Mouse (Mus musculus) heart, embryonic 11.5 days (tissue): ENCODE measurements around the gene Zc3h15. TPM values are rescaled to one million over a fixed set of nuclear protein-coding genes. Genes with fewer than 3 reads are reported as not detected.

Experiments used
- ATAC-seq: fragments of 200-750 bp; cut with Nextera tagmentation; replicated peaks from 2 replicates; pipeline ENCODE4 v1.8.0; 2017; ENCODE audit warnings: moderate library complexity; ENCODE audit not compliant: insufficient number of reproducible peaks, low FRiP score, low TSS enrichment
- H3K27ac ChIP-seq: fragments of 300-500 bp; sonication (generic); 2 replicates; pipeline ENCODE4 v1.5.1; 2014; ENCODE audit warnings: mild to moderate bottlenecking, low read depth, low read length
- H3K27me3 ChIP-seq: fragments of 300-500 bp; sonication (generic); 2 replicates; pipeline ENCODE4 v1.6.1; 2014; ENCODE audit warnings: mild to moderate bottlenecking, low read length, mixed read lengths; ENCODE audit not compliant: control insufficient read depth, insufficient read depth
- H3K36me3 ChIP-seq: fragments of 300-500 bp; sonication (generic); 2 replicates; pipeline ENCODE4 v1.6.1; 2014; ENCODE audit warnings: mild to moderate bottlenecking, low read length, moderate library complexity, mixed read lengths; ENCODE audit not compliant: control insufficient read depth, insufficient read depth
- H3K4me1 ChIP-seq: fragments of 300-500 bp; sonication (generic); 2 replicates; pipeline ENCODE4 v1.6.1; 2014; ENCODE audit warnings: low read length; ENCODE audit not compliant: control insufficient read depth, insufficient read depth
- H3K4me2 ChIP-seq: fragments of 300-500 bp; sonication (generic); 2 replicates; pipeline ENCODE4 v1.6.1; 2014; ENCODE audit warnings: mild to moderate bottlenecking, moderate library complexity
- H3K4me3 ChIP-seq: fragments of 300-500 bp; sonication (generic); 2 replicates; pipeline ENCODE4 v1.5.1; 2014; ENCODE audit warnings: low read depth, low read length
- H3K9ac ChIP-seq: fragments of 300-500 bp; sonication (generic); 2 replicates; pipeline ENCODE4 v1.6.1; 2014; ENCODE audit warnings: mild to moderate bottlenecking, low read depth, low read length, moderate library complexity
- H3K9me3 ChIP-seq: fragments of 300-500 bp; sonication (generic); replicated peaks from 2 replicates; pipeline ENCODE4 v1.6.1; 2016; ENCODE audit warnings: low read length; ENCODE audit not compliant: control insufficient read depth
- WGBS: fragments of 180-500 bp; shearing (Covaris S2); extraction: QIAGEN DNeasy Blood & Tissue Kit; methylation state at CpG from one replicate; pipeline ENCODE4 v1.1.7; 2014; ENCODE audit not compliant: insufficient replicate concordance; 5-methylcytosine and 5-hydroxymethylcytosine counted together
- polyA plus RNA-seq: library from polyadenylated mRNA; unstranded; fragments of >200 nt; fragmentation: Nextera tagmentation; extraction: Ambion mirVana; gene quantifications from 2 replicates; pipeline ENCODE4 v1.2.1, GENCODE M21; 2014

The Zc3h15 gene
- polyA plus RNA-seq, 1 experiment from 2014 or later: 141 TPM

- WGBS: 68% methylated on average over 1 of the region's 1 CpGs
- Histone ChIP-seq H3K27me3 (no peaks in the 10 kb centered on the region), H3K27ac (no peak overlapping the region), H3K4me1 (no peaks in the 10 kb centered on the region), H3K4me3 (no peak overlapping the region), H3K36me3 (no peaks in the 10 kb centered on the region), H3K4me2 (no peak overlapping the region), H3K9ac (no peak overlapping the region), H3K9me3 (no peaks in the 10 kb centered on the region)
- no peak for ATAC-seq
These were observed 23.8 kb downstream of the Zc3h15 start for GRCm38 (mm10) chr2:83668052-83668451.

DNA sequence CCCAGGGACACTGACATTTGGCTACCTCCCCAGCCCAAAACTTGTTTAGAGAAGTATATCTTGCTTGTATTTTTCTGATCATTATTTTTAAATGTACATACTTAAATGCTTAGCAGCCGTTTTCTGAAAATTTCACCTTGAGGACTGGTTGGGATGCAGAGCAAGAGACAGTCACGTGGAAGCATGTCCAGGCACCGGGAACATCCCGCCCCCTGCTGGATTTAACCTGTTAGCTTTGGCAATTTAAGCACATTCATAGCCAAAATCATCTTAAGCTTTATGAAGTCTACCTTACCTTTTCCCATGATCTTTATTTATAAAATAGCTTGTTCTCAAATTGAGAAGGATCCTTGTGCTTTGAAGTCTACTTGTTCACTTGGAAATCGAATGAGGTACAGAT is 25.8 kb downstream of the Zc3h15 start:
- no peak overlapping the region for H3K27ac ChIP-seq

GRCm38 (mm10) chr2:83671843-83672242 is 27.6 kb downstream of the Zc3h15 start:
- ATAC-seq: no peak
- H3K9me3 ChIP-seq: no peaks in the 10 kb centered on the region
- no peak overlapping the region for H3K4me2 ChIP-seq
- no peak overlapping the region for H3K9ac ChIP-seq
- no peak overlapping the region for H3K4me3 ChIP-seq
- no peaks in the 10 kb centered on the region for H3K36me3 ChIP-seq
- H3K4me1 ChIP-seq: no peaks in the 10 kb centered on the region; the same call in 1 of the 2 replicates
- H3K27ac ChIP-seq: no peak overlapping the region
- no peaks in the 10 kb centered on the region for H3K27me3 ChIP-seq
- 89% methylated on average over 2 of the region's 2 CpGs for WGBS

More for the DNA sequence above, 25.8 kb downstream of the Zc3h15 start:
- Histone ChIP-seq H3K4me3 (no peak overlapping the region), H3K36me3 (no peaks in the 10 kb centered on the region), H3K9me3 (no peaks in the 10 kb centered on the region), H3K9ac (no peak overlapping the region), H3K4me1 (no peaks in the 10 kb centered on the region; the same call in 1 of the 2 replicates), H3K27me3 (no peaks in the 10 kb centered on the region), H3K4me2 (no peak overlapping the region)
- no peak for ATAC-seq
- WGBS: 80% methylated on average over 5 of the region's 5 CpGs

DNA sequence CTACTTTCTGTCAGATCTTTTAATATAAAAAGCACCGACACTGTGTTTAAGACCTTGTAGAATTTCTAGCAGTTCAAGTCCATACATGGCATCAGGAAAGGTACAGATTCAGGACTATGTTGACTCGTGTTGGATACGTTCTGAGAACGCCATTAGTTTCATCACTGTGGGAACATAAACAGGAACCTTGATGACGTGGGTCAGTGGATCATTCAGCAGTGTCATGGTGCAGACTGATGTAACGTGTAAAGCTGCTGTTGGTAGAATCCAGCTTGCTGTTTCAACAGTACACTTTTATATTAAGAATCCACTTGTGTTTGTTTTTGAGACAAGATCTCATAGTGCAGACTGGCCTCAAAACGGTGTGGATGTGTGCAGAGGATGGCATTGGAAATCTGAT is 28.8 kb downstream of the Zc3h15 start:
- Histone ChIP-seq H3K9me3 (no peaks in the 10 kb centered on the region), H3K36me3 (no peaks in the 10 kb centered on the region), H3K9ac (no peak overlapping the region), H3K4me3 (no peak overlapping the region), H3K4me2 (no peak overlapping the region), H3K4me1 (no peaks in the 10 kb centered on the region; the same call in 1 of the 2 replicates), H3K27me3 (no peaks in the 10 kb centered on the region), H3K27ac (no peak overlapping the region)
- 0 out of 2 replicates have a peak, but pooled peaks have one; percentile 6 for ATAC-seq
- 64% methylated on average over 7 of the region's 7 CpGs for WGBS

DNA sequence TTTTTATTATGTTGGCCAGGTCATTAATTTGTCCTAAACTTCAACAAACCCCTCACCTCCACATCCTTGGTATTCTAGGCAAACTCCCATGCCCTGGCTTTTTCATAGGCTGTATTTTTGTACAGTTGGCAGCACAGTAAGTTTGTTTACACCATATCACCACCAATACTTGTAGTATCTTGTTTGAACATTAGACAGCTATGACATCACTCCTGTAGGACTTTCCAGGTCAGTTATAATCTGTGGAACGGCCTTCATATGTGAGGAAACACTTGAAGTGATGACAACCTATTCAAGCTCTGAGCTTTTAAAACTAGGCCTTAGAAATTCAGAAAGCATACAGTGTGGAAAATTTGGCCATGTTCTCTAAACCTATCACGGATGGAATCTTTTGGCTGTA is 29.6 kb downstream of the Zc3h15 start:
- no peak for ATAC-seq
- Histone ChIP-seq H3K9me3 (no peaks in the 10 kb centered on the region), H3K9ac (no peak overlapping the region), H3K36me3 (no peaks in the 10 kb centered on the region), H3K4me2 (no peak overlapping the region), H3K27ac (no peak overlapping the region), H3K4me1 (no peaks in the 10 kb centered on the region; the same call in 1 of the 2 replicates), H3K4me3 (no peak overlapping the region), H3K27me3 (no peaks in the 10 kb centered on the region)
- WGBS: 58% methylated on average over 2 of the region's 2 CpGs

DNA sequence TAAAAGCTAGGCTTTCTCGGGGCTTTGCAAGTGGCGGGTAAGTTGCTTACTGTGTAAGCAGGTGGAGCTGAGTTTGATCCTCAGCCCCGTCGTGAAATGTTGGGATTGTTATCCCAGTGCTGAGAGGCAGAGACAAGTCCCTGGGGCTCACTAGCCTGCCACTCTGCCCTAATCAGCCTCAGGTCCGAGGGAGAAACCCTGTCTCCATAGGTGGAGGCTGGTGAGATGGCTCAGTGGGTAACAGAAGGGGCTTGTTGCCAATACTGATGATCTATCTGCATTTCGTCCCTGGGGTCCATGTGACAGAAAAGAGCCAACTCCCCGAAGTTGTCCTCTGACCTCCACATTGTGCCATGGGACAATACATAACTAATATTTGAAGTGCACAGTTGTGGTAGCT is 30.2 kb downstream of the Zc3h15 start:
- no peak for ATAC-seq
- Histone ChIP-seq H3K9me3 (no peaks in the 10 kb centered on the region), H3K4me1 (no peaks in the 10 kb centered on the region; the same call in 1 of the 2 replicates), H3K9ac (no peak overlapping the region), H3K27me3 (no peaks in the 10 kb centered on the region), H3K4me2 (no peak overlapping the region), H3K27ac (no peak overlapping the region), H3K4me3 (no peak overlapping the region), H3K36me3 (no peaks in the 10 kb centered on the region)
- 80% methylated on average over 7 of the region's 7 CpGs for WGBS

GRCm38 (mm10) chr2:83674896-83675295 is 30.7 kb downstream of the Zc3h15 start:
- no peak overlapping the region for H3K27ac ChIP-seq
- H3K4me1 ChIP-seq: no peaks in the 10 kb centered on the region; the same call in 1 of the 2 replicates
- H3K36me3 ChIP-seq: no peaks in the 10 kb centered on the region
- WGBS: 90% methylated on average over 9 of the region's 9 CpGs
- ATAC-seq: no peak
- no peak overlapping the region for H3K4me3 ChIP-seq
- H3K4me2 ChIP-seq: no peak overlapping the region
- H3K27me3 ChIP-seq: no peaks in the 10 kb centered on the region
- no peak overlapping the region for H3K9ac ChIP-seq
- no peaks in the 10 kb centered on the region for H3K9me3 ChIP-seq

DNA sequence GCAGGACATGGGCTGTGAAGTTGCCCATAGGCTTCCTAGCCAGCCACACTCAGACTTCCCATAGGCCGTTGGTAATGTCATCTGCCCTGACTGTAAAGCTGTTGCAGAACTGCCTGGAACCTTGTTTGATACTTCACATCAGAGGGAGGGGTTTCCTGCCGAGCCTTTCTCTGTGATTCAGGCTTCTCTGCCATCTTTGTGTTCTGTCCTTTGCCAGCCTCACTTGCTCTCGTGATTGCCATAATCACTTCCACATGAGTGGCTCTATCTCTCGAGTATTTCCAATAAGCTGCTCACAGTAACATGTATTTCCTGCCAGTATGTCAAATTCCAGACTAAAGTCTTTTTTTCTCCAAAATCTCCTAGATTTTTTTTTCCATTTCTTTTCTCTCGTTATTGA is 31.4 kb downstream of the Zc3h15 start:
- ATAC-seq: no peak
- Histone ChIP-seq H3K9ac (no peak overlapping the region), H3K4me3 (no peak overlapping the region), H3K4me1 (no peaks in the 10 kb centered on the region; the same call in 1 of the 2 replicates), H3K27me3 (no peaks in the 10 kb centered on the region), H3K36me3 (no peaks in the 10 kb centered on the region), H3K4me2 (no peak overlapping the region), H3K9me3 (no peaks in the 10 kb centered on the region), H3K27ac (no peak overlapping the region)
- 51% methylated on average over 5 of the region's 5 CpGs for WGBS

DNA sequence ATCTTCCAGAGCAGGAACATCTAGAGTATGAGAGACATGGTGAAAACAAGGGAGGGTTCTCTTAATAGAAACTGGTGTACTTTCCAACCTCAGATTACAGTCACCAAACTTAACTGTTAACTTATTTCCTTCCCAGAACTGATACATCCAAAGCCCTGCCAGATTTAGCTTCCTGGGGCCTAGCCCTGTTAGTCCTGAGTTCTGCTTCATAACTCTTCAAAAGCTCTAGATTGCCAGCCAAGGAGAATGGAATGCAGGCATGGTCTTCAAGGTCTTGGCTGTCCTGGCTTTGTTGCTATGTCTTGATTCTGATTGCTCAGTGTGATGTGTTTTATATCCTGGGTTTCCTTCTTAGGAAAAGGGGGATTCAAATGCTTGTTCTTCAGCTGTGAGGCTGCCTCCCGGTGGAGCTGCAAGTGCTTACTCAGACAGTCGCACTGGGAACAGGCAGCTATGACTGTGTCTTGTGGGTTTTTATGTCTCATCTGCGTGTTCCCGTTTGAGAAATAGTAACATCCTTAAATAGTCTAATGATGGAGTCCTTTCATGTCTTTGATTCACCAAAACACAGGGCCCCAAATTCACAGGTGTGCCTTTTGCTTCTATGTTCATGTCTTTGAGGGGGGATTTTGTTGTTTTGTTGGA is 32.1 kb downstream of the Zc3h15 start:
- Histone ChIP-seq H3K9me3 (no peaks in the 10 kb centered on the region), H3K4me1 (no peaks in the 10 kb centered on the region; the same call in 1 of the 2 replicates), H3K36me3 (no peaks in the 10 kb centered on the region), H3K9ac (no peak overlapping the region), H3K27me3 (no peaks in the 10 kb centered on the region), H3K4me3 (no peak overlapping the region), H3K27ac (no peak overlapping the region), H3K4me2 (no peak overlapping the region)
- WGBS: 90% methylated on average over 4 of the region's 4 CpGs
- no peak for ATAC-seq
